Mouse (Mus musculus): ENCODE results near the gene Wdr6. TPM values are rescaled to one million over a fixed set of nuclear protein-coding genes. Genes with fewer than 3 reads are reported as not detected.

The Wdr6 gene
- polyA plus RNA-seq, 1 experiment = 14.6 TPM

GRCm38 (mm10) chr9:108566815-108567776, 11.4 kb downstream of the Wdr6 start, which contains the start of gene Ndufaf3:
TSS of gene Ndufaf3 (minus strand) at chr9:108567434.
- Histone ChIP-seq H3K4me3 (ENCODE audit: insufficient read depth, low read depth, low read length) (peak within 1 kb of the TSS; percentile 79), H3K27ac (replicated peaks; ENCODE audit: low read depth, low read length) (peak within 1 kb of the TSS; percentile 78), H3K4me1 (ENCODE audit: control insufficient read depth, insufficient read depth, insufficient read length, low read length) (peaks cover 13% of the 10 kb centered on the region)

DNA sequence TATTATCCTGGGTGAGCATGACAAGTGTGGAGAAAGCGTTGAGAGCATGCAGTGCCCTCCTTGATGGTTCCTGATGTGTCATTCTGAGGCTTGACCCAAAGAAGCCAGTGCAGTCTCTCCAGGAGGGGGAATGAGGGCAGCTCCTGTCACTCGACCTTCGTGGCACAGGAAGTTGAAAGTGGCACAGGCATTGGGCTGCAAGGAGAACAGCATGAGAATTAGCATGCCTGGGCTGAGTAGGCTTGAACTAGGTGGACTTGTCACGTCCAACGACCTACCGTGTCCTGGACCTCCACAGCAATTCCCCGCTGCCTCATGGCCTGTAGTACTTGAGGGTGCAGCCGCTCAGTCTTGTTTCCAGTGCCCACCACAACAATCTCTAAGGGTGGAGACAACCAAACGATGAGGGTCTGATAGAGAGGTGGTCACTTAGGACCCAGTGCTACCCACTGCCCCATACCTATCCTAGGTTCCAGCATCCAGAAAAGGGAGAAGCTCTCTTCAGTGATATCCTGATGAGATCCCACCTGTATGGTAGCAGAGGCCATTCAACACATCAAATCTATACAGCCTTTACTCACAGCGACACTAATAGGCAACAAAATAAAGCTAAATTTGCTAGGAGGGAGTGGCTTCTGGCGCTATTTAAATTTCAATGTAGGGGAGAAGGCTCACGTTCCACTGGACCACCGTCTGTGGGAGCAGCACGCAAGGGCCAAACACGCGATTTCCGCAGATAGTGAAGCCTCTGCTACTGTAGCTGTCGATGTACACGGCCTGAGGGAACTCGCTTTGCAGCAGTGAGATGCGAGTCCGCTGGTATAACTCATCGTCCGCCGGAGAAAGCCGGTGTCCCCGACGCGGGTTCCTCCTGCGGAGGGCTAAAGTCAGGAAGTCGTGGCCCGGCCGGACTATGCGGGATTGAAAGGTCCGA, 12.4 kb downstream of the Wdr6 start:
- Histone ChIP-seq H3K27ac (replicated peaks; ENCODE audit: low read depth, low read length) (peak overlapping the region; percentile 78), H3K4me3 (ENCODE audit: insufficient read depth, low read depth, low read length) (peak overlapping the region; percentile 79), H3K4me1 (ENCODE audit: control insufficient read depth, insufficient read depth, insufficient read length, low read length) (peaks cover 13% of the 10 kb centered on the region)

GRCm38 (mm10) chr9:108564131-108564530, 14.4 kb downstream of the Wdr6 start:
- H3K27ac ChIP-seq (replicated peaks; ENCODE audit: low read depth, low read length) = no peak overlapping the region
- no peak overlapping the region for H3K4me3 ChIP-seq (ENCODE audit: insufficient read depth, low read depth, low read length)
- peaks cover 8% of the 10 kb centered on the region for H3K4me1 ChIP-seq (ENCODE audit: control insufficient read depth, insufficient read depth, insufficient read length, low read length)

DNA sequence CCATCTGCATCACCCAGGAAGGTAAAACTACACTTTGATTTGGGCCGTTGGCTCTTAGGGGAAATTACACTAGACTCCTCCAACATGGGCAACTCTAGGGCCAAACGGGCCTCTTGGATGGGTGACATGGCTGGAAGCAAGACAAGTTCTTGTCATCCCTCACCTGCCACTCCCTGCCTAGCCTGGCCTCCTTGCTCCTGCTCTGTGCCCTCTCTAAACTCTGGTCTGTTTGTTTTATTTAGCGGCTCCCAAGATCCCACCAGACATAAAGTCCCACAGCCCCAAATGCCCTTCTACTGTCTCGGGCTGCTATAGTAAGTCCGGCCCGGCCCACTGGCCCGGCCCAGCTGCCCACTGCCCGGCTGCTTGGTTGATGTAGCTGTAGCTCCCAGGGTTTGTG, 14.9 kb downstream of the Wdr6 start:
- Histone ChIP-seq H3K4me3 (ENCODE audit: insufficient read depth, low read depth, low read length) (no peak overlapping the region), H3K4me1 (ENCODE audit: control insufficient read depth, insufficient read depth, insufficient read length, low read length) (peaks cover 7% of the 10 kb centered on the region), H3K27ac (replicated peaks; ENCODE audit: low read depth, low read length) (no peak overlapping the region)

DNA sequence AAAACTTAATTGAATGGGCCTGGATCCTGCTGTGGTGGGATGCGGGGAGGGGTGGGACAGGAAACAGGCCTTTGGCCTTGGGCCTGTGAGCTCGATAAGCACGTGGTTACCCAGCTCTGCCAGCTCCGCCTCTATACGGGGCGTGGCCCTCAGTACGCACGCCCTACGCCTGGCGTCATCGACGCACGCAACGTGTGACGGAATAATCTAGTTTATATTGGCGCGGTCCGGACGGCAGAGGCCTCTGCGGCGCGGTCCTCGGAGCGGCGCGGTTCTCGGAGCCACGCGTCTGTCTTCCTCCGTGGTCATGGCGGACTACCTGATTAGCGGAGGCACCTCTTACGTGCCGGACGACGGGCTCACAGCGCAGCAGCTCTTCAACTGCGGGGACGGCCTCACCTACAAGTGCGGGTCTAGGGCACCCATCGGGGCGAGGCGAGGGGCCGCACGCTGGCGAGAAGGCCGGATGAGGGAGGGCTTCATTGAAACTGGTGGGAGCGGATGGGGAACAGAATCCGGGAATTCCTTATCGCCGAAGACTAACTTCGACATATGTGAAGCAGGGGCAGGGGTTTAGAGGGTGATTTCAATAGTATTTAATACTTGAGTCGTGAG, 18.2 kb downstream of the Wdr6 start, which contains the start of gene Impdh2:
Gene Impdh2, plus strand, starts transcription at position 60 of the 615 bp plus-strand sequence.
- Histone ChIP-seq H3K27ac (replicated peaks; ENCODE audit: low read depth, low read length) (peak within 1 kb of the TSS; percentile 23), H3K4me3 (ENCODE audit: insufficient read depth, low read depth, low read length) (peak within 1 kb of the TSS; percentile 58), H3K4me1 (ENCODE audit: control insufficient read depth, insufficient read depth, insufficient read length, low read length) (no peaks in the 10 kb centered on the region)

GRCm38 (mm10) chr9:108559169-108559568, 19.4 kb downstream of the Wdr6 start:
- H3K27ac ChIP-seq (replicated peaks; ENCODE audit: low read depth, low read length) = no peak overlapping the region
- no peak overlapping the region for H3K4me3 ChIP-seq (ENCODE audit: insufficient read depth, low read depth, low read length)
- no peaks in the 10 kb centered on the region for H3K4me1 ChIP-seq (ENCODE audit: control insufficient read depth, insufficient read depth, insufficient read length, low read length)

DNA sequence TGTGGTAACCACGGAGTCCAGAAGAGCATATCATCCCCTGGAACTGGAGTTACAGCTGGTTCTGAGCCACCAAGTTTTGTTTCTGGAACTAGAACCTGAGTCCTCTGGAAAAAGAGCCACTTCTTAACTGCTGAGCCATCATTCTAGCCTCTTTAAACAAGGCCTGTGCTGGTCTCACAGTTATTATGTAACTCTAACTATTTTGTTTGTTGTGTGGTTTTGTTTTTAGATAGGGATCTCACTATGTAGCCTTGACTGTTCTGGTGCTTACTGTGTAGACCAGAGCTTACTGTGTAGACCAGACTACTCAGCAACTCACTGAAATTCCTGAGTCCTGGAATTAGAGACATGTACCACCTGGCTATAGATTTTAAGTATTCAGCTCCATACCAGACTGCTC, 31.7 kb downstream of the Wdr6 start:
- no peak overlapping the region for H3K4me3 ChIP-seq (ENCODE audit: insufficient read depth, low read depth, low read length)
- H3K27ac ChIP-seq (replicated peaks; ENCODE audit: low read depth, low read length) = no peak overlapping the region
- no peaks in the 10 kb centered on the region for H3K4me1 ChIP-seq (ENCODE audit: control insufficient read depth, insufficient read depth, insufficient read length, low read length)

DNA sequence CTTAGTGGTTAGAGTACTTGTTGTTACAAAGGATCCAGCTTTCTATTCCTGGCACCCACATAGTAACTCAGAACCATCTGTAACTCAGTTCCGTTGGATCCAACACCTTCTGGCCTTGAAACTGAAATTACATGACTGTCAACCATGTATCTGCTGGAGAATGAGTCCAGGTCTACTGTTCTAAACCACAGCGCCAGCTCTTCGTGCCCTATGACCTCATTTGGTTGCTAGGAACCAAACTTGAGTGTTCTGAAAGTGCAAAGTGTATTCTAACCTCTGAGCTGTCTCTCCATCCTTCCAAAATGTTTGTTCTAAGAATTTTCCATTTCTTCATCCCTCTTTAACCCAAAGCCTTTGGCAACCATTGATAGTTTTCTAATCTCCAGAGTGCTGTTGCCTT, 32.6 kb downstream of the Wdr6 start:
- Histone ChIP-seq H3K4me3 (ENCODE audit: insufficient read depth, low read depth, low read length) (no peak overlapping the region), H3K27ac (replicated peaks; ENCODE audit: low read depth, low read length) (no peak overlapping the region), H3K4me1 (ENCODE audit: control insufficient read depth, insufficient read depth, insufficient read length, low read length) (no peaks in the 10 kb centered on the region)

DNA sequence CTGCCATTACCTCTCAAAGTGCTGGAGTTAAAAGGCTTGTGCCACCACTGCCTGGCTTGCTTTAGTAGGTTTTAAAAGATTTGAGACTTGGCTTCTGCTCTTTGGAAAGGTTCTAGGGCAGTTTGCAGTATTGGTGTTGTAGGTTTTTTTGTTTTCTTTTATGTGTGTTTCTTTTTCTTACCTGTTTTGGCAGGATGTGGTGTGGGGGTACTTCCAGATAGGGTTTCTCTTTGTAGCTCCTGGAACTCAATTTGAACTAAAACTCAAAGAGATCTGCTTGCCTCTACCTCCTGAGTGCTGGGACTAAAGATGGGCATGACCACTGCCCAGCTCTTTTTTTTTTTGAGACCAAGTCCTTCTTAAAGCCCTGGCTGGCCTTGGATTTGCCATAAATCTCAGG, 37.7 kb downstream of the Wdr6 start:
- Histone ChIP-seq H3K4me1 (ENCODE audit: control insufficient read depth, insufficient read depth, insufficient read length, low read length) (no peaks in the 10 kb centered on the region), H3K27ac (replicated peaks; ENCODE audit: low read depth, low read length) (no peak overlapping the region), H3K4me3 (ENCODE audit: insufficient read depth, low read depth, low read length) (no peak overlapping the region)

DNA sequence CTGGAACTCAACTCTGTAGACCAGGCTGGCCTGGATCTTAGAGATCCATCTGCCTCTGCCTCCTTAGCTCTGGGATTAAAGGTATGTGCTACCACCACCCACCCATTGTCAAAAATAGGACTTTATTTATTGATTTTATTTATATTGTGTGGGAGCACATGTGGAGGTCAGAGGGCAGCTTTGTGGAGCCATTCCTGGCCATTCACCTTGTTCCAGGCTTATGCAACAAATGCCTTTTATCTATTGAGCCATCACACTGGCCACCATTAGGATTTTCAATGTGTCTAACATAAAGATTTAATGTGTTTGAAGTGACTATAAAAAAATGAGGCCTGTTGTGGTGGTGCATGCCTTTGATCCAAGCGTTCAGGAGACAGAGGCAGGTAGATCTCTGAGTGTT, 47.0 kb downstream of the Wdr6 start:
- H3K27ac ChIP-seq (replicated peaks; ENCODE audit: low read depth, low read length) = no peak overlapping the region
- no peaks in the 10 kb centered on the region for H3K4me1 ChIP-seq (ENCODE audit: control insufficient read depth, insufficient read depth, insufficient read length, low read length)
- no peak overlapping the region for H3K4me3 ChIP-seq (ENCODE audit: insufficient read depth, low read depth, low read length)

DNA sequence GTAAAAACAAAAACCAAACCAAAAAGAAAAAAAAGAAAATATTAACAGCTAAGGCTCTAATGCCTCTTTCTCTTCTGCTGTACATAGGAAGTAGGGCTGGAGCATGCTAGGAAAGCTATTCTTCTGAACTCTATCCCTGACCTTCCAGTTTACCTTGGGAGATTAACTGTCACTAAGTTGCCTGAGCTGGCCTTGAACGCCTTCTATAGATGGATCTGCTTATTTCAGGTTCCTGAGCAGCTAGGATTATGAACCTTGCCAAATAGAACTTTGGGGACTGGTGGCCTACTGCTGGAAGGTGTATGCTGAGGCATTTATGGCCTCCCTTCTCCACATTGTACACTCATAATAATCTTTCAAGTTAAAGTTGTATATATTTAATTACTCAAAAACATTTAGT, 47.6 kb downstream of the Wdr6 start:
- Histone ChIP-seq H3K4me1 (ENCODE audit: control insufficient read depth, insufficient read depth, insufficient read length, low read length) (no peaks in the 10 kb centered on the region), H3K4me3 (ENCODE audit: insufficient read depth, low read depth, low read length) (no peak overlapping the region), H3K27ac (replicated peaks; ENCODE audit: low read depth, low read length) (no peak overlapping the region)

GRCm38 (mm10) chr9:108525400-108525799, 53.1 kb downstream of the Wdr6 start:
- H3K4me1 ChIP-seq (ENCODE audit: control insufficient read depth, insufficient read depth, insufficient read length, low read length) = 0 out of 2 replicates have a peak, but pooled peaks cover 2% of the 10 kb centered on the region
- H3K27ac ChIP-seq (replicated peaks; ENCODE audit: low read depth, low read length) = no peak overlapping the region
- no peak overlapping the region for H3K4me3 ChIP-seq (ENCODE audit: insufficient read depth, low read depth, low read length)

DNA sequence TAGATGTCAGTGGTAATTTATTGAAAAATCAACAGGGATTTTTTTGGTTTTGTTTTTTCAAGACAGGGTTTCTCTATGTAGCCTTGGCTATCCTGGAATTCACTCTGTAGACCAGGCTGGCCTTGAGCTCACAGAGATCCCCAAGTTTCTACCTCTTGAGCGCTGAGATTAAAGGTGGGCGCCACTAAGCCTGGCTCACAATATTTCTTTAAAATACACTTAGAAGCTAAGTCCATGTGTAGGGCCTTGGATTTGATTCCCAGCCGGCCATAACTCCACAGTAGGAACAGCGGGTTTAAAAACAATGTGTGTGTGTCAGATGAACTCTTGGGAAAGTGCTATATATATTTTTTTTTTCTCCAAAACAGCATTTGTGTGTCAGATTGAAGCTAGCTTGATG, 55.2 kb downstream of the Wdr6 start:
- Histone ChIP-seq H3K4me3 (ENCODE audit: insufficient read depth, low read depth, low read length) (no peak overlapping the region), H3K4me1 (ENCODE audit: control insufficient read depth, insufficient read depth, insufficient read length, low read length) (peaks cover 9% of the 10 kb centered on the region), H3K27ac (replicated peaks; ENCODE audit: low read depth, low read length) (no peak overlapping the region)

Data from brown adipose tissue, adult 24 weeks (tissue).